Mouse (Mus musculus) heart, embryonic 16.5 days (tissue): ENCODE measurements at regions not wholly inside any gene's neighbourhood (a gene's known extent, or its start where the extent isn't known, plus 50 kb on each side); places are given as distances from the start of the nearest gene placed in this dataset.

Experiments used
- ATAC-seq: fragments of 200-750 bp; cut with Nextera tagmentation; replicated peaks from 2 replicates; pipeline ENCODE4 v1.8.0; 2017; ENCODE audit warnings: moderate number of reproducible peaks; ENCODE audit not compliant: insufficient read depth, low FRiP score; ENCODE audit errors: extremely low read depth
- H3K27ac ChIP-seq: fragments of 300-500 bp; sonication (generic); 2 replicates; pipeline ENCODE4 v1.5.1; 2014; ENCODE audit warnings: mild to moderate bottlenecking, low read length, control low read depth, moderate library complexity
- H3K27me3 ChIP-seq: fragments of 300-500 bp; sonication (generic); 2 replicates; pipeline ENCODE4 v1.6.1; 2014; ENCODE audit warnings: low read length, mixed read lengths; ENCODE audit not compliant: control insufficient read depth, insufficient read depth
- H3K36me3 ChIP-seq: fragments of 300-500 bp; sonication (generic); 2 replicates; pipeline ENCODE4 v1.6.1; 2014; ENCODE audit not compliant: control insufficient read depth, insufficient read depth
- H3K4me1 ChIP-seq: fragments of 300-500 bp; sonication (generic); 2 replicates; pipeline ENCODE4 v1.6.1; 2014; ENCODE audit warnings: low read length, mixed read lengths; ENCODE audit not compliant: control insufficient read depth, insufficient read depth
- H3K4me2 ChIP-seq: fragments of 300-500 bp; sonication (generic); 2 replicates; pipeline ENCODE4 v1.6.1; 2014; ENCODE audit warnings: low read depth, mild to moderate bottlenecking, control low read depth, low read length
- H3K4me3 ChIP-seq: fragments of 300-500 bp; sonication (generic); 2 replicates; pipeline ENCODE4 v1.5.1; 2014; ENCODE audit warnings: mild to moderate bottlenecking, control low read depth, low read length
- H3K9ac ChIP-seq: fragments of 300-500 bp; sonication (generic); 2 replicates; pipeline ENCODE4 v1.6.1; 2014; ENCODE audit warnings: low read length, control low read depth
- H3K9me3 ChIP-seq: fragments of 300-500 bp; sonication (generic); replicated peaks from 2 replicates; pipeline ENCODE4 v1.6.1; 2016; ENCODE audit warnings: low read length; ENCODE audit not compliant: control insufficient read depth
- WGBS: fragments of 180-500 bp; shearing (Covaris S2); extraction: QIAGEN DNeasy Blood & Tissue Kit; methylation state at CpG from one replicate; pipeline ENCODE4 v1.1.7; 2014; 5-methylcytosine and 5-hydroxymethylcytosine counted together

GRCm38 (mm10) chr9:86961663-86962062, 53.7 kb upstream of the Ripply2 start:
- no peak for ATAC-seq
- Histone ChIP-seq H3K9ac (no peak overlapping the region), H3K4me2 (no peak overlapping the region), H3K27me3 (no peaks in the 10 kb centered on the region), H3K27ac (no peak overlapping the region), H3K36me3 (no peaks in the 10 kb centered on the region), H3K4me3 (no peak overlapping the region), H3K4me1 (peaks cover 4% of the 10 kb centered on the region; the same call in 1 of the 2 replicates), H3K9me3 (no peaks in the 10 kb centered on the region)
- WGBS, result 53% methylated on average over 3 of the region's 3 CpGs

- no peaks in the 10 kb centered on the region for H3K36me3 ChIP-seq
- H3K4me2 ChIP-seq, result no peak overlapping the region
- no peak overlapping the region for H3K4me3 ChIP-seq
- WGBS, result 84% methylated on average over 1 of the region's 1 CpGs
- no peaks in the 10 kb centered on the region for H3K9me3 ChIP-seq
- peaks cover 19% of the 10 kb centered on the region for H3K4me1 ChIP-seq
- H3K27me3 ChIP-seq, result no peaks in the 10 kb centered on the region
- H3K27ac ChIP-seq, result no peak overlapping the region
- no peak for ATAC-seq
- no peak overlapping the region for H3K9ac ChIP-seq
These were observed 58.3 kb upstream of the Ripply2 start for GRCm38 (mm10) chr9:86957076-86957475.

GRCm38 (mm10) chr9:86955720-86956119, 59.6 kb upstream of the Ripply2 start:
- Histone ChIP-seq H3K27ac (no peak overlapping the region), H3K4me1 (peaks cover 21% of the 10 kb centered on the region), H3K27me3 (no peaks in the 10 kb centered on the region), H3K9ac (no peak overlapping the region), H3K4me2 (no peak overlapping the region), H3K4me3 (no peak overlapping the region), H3K36me3 (no peaks in the 10 kb centered on the region), H3K9me3 (no peaks in the 10 kb centered on the region)
- 87% methylated on average over 3 of the region's 3 CpGs for WGBS
- no peak for ATAC-seq

GRCm38 (mm10) chr9:86951958-86952509, 63.3 kb upstream of the Ripply2 start:
- H3K27me3 ChIP-seq, result no peaks in the 10 kb centered on the region
- ATAC-seq, result peak; percentile 83
- H3K4me1 ChIP-seq, result peaks cover 25% of the 10 kb centered on the region
- H3K27ac ChIP-seq, result peak overlapping the region; percentile 90
- peak overlapping the region; percentile 41; the same call in 1 of the 2 replicates for H3K9ac ChIP-seq
- no peaks in the 10 kb centered on the region for H3K36me3 ChIP-seq
- peak overlapping the region; percentile 26; the same call in 1 of the 2 replicates for H3K4me2 ChIP-seq
- WGBS, result 21% methylated on average over 11 of the region's 11 CpGs
- H3K9me3 ChIP-seq, result 0 out of 2 replicates have a peak, but pooled peaks cover 3% of the 10 kb centered on the region
- H3K4me3 ChIP-seq, result no peak overlapping the region

GRCm38 (mm10) chr9:86949885-86950284, 65.5 kb upstream of the Ripply2 start:
- Histone ChIP-seq H3K9ac (no peak overlapping the region), H3K4me1 (peaks cover 25% of the 10 kb centered on the region), H3K27me3 (no peaks in the 10 kb centered on the region), H3K9me3 (0 out of 2 replicates have a peak, but pooled peaks cover 3% of the 10 kb centered on the region), H3K4me2 (no peak overlapping the region), H3K27ac (peak overlapping the region; percentile 56), H3K36me3 (no peaks in the 10 kb centered on the region), H3K4me3 (no peak overlapping the region)
- peak; percentile 52; the same call in 1 of the 2 replicates for ATAC-seq
- 10% methylated on average over 1 of the region's 1 CpGs for WGBS

GRCm38 (mm10) chr9:86931196-86931595, 50.7 kb upstream of the Snap91 start:
- H3K27me3 ChIP-seq, result no peaks in the 10 kb centered on the region
- H3K4me2 ChIP-seq, result no peak overlapping the region
- no peak overlapping the region for H3K9ac ChIP-seq
- no peak overlapping the region for H3K27ac ChIP-seq
- no peak overlapping the region for H3K4me3 ChIP-seq
- 74% methylated on average over 3 of the region's 3 CpGs for WGBS
- no peaks in the 10 kb centered on the region for H3K9me3 ChIP-seq
- no peaks in the 10 kb centered on the region; the same call in 1 of the 2 replicates for H3K4me1 ChIP-seq
- no peaks in the 10 kb centered on the region for H3K36me3 ChIP-seq
- ATAC-seq, result no peak
